Mouse (Mus musculus) R1 (cell line): ENCODE measurements at regions not wholly inside any gene's neighbourhood (a gene's known extent, or its start where the extent isn't known, plus 50 kb on each side); places are given as distances from the start of the nearest gene placed in this dataset.
"Not testable (repeated sequence)": the region's sequence is repeated elsewhere in the genome, so short reads cannot be mapped to it uniquely, and the experiment has no call there.

ENCODE experiments used
- DNase-seq: peaks from one replicate; pipeline ENCODE4 v3.0.0-alpha.2; 2018; ENCODE audit warnings: low read depth, low spot score

DNA sequence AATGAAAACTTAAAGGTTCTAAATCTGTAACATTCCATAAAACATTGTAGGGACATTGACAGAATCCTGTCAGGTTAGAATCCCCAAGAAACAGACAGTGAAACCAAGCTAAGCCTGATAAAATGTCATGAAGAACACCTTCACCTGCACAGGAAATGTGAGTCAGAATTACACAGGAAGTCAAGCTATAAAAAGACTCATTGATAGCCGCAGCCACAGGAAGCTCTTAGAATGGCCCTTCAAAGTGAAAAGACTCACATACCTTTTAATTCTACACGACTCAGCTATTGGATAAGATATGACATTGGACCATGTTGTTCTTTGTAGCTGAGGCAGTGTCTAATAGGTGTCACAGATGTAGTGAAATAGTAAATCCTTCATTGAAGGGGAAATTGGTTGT is 55.3 kb downstream of the Spin2c start:
- DNase-seq: no peak

DNA sequence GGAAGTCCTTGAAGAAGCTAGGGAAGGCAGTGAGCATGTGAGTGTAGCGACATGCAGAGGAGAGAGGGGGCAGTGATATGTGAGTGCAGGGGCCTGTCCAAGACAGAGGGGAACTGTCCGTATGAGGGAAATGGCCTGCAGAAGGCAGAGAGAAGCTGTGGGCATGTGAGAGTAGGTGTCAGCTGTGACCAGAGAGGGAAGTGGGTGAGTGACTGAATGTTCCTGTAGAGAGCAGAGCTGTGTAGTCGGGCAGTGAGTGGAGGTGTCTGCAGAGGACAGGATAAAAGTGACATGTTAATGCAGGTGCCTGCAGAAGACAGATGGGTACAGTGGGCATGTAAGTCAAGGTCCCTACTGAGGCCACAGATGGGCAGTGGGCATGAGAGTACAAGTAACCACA is 84.4 kb downstream of the Samt1 start:
- DNase-seq: no peak

DNA sequence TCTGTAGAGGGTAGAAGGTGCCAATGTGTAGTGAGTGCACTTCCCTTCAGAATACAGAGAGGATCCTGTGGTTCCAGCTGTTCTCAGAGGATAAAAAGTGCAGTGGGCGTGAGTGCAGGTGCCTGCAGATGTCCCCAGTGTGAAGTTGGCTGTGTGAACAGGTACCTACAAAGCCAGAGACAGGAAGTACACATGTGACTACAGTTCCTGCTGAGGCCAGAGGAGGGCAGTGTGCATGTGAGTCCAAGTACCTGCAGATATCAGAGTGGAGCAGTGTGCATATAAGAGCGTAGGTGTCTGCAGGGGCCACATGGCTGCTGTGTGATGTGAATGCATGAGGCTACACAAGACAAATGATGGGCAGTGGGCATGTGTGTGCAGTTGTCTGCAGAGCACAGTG is 79.9 kb downstream of the Samt1 start:
- DNase-seq: peak; percentile 28

DNA sequence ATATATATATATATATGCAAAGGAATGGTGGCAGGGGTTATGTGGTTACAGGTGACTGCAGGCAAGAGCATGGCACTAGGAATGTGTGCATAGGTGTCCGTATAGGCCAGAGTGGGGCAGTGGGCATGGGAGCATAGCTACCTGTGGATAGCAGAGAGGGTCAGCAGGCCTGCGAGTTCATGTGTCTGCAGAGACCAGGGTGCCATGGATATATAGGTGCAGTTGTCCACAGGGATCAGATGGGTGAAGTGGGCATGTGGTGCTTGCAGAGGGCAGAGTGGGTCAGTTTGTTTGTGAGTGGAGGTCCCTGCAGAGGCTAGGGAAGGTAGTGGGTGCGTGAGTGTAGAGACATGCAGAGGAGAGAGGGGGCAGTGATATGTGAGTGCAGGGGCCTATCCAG is 76.3 kb downstream of the Samt1 start:
- DNase-seq: no peak

DNA sequence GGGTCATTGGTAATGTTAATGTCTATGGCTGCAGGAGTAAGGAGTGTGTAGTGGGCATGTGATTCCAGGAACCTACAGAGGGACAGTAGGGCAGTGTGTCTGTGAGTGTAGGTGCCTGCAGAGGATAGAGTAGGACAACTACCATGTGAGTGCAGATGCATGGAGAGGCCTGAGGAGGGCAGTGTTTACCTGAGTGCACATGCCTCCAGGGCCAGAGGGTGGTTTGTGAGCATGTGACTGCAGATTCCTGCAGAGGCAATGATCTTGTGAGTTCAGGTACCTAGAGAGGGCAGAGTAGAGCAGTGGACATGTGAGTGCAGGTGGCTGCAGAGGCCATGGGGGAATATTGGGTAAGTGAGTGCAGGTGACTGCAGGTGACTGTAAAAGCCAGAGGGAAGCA is 75.1 kb downstream of the Samt1 start:
- DNase-seq: no peak

DNA sequence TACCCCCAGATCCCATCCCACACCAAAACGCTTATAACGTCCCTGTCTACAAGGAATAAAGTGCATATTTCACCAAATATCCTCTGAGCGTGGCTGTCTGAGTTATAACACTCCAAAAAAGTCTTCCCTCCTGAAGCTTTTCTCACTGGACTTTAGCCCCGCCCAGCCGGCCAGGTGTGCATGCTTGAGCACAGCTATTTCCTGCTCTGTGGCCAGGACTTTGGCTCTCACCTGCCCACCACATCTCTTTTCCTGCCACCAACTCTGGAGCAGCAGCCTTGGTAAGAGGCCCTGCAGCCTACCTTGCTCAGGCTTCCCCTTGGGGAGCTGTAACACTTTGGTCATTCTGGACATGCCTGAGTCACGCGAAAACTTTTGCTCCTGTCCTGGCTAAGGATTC is 72.4 kb downstream of the Samt1 start:
- DNase-seq: no peak

DNA sequence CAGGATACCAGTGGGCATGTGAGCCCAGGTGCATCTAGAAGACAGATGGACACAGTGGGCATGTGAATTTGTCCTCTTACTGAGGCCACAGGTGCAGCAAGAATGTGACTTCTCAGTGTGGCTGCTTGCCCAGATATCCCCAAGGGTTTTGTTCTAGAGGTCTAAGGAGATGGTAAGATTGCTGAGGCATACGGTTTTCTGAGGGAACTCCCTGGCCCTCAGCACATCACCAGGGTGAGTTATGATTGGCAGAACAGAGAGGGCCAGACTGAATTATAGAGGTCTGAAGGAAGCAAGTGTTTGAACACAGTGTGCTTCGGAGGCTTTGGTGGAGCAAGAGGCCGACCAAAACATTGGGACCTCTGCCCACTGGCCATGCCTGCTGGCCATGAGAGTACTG is 71.3 kb downstream of the Samt1 start:
- DNase-seq: not testable (repeated sequence)
